Mouse (Mus musculus) thymus, adult 2 months (tissue): ENCODE results near the gene Scg5. TPM values are rescaled to one million over a fixed set of nuclear protein-coding genes. Genes with fewer than 3 reads are reported as not detected.
A peak's percentile ranks its signal among the peaks of the same experiment; 100 is the strongest.

Experiments used
- DNase-seq: peaks from one replicate; pipeline ENCODE4 v3.0.0; 2021
- H3K27ac ChIP-seq: fragments of 200-500 bp; 2 replicates; pipeline ENCODE4 v1.5.1; 2012; ENCODE audit warnings: low read length, control low read depth; ENCODE audit not compliant: control insufficient read depth, insufficient read depth
- H3K27me3 ChIP-seq: fragments of 200-500 bp; 2 replicates; pipeline ENCODE4 v1.6.1; 2012; ENCODE audit warnings: mild to moderate bottlenecking, low read length, moderate library complexity, mixed read lengths; ENCODE audit not compliant: control insufficient read depth, insufficient read depth
- H3K36me3 ChIP-seq: fragments of 200-500 bp; 2 replicates; pipeline ENCODE4 v1.6.1; 2012; ENCODE audit warnings: mild to moderate bottlenecking, low read length, moderate library complexity; ENCODE audit not compliant: control insufficient read depth, insufficient read depth
- H3K4me1 ChIP-seq: fragments of 200-500 bp; replicated peaks from 2 replicates; pipeline ENCODE4 v1.6.1; 2012; ENCODE audit warnings: low read length; ENCODE audit not compliant: control insufficient read depth, insufficient read depth
- H3K4me3 ChIP-seq: fragments of 200-500 bp; 2 replicates; pipeline ENCODE4 v1.5.1; 2012; ENCODE audit warnings: mild to moderate bottlenecking, low read length, control low read depth, moderate library complexity; ENCODE audit not compliant: control insufficient read depth, insufficient read depth
- CTCF ChIP-seq: fragments of 200-500 bp; IDR thresholded peaks from 2 replicates; pipeline ENCODE4 v1.5.1; 2012; ENCODE audit warnings: mild to moderate bottlenecking, control low read depth, low read length, moderate library complexity, borderline replicate concordance; ENCODE audit not compliant: control insufficient read depth, poor library complexity, insufficient read depth; ENCODE audit errors: extremely low read depth
- POLR2A ChIP-seq: fragments of 200-500 bp; IDR thresholded peaks from 2 replicates; pipeline ENCODE4 v1.6.1; 2012; ENCODE audit warnings: mild to moderate bottlenecking, low read length, control low read depth, moderate library complexity; ENCODE audit not compliant: control insufficient read depth, poor library complexity, insufficient read depth; ENCODE audit errors: extremely low read depth
- WGBS: fragments of 180-500 bp; shearing (Covaris S2); methylation state at CpG from one replicate; pipeline ENCODE4 v1.1.7; 2018; 5-methylcytosine and 5-hydroxymethylcytosine counted together
- polyA plus RNA-seq: library from polyadenylated mRNA; depleted of rRNA; stranded (reverse); fragments of >200 nt; gene quantifications from 2 replicates; pipeline ENCODE4 v1.2.3, GENCODE M21; 2012

Gene Scg5
- polyA plus RNA-seq, 1 experiment, result 2.3 TPM

DNA sequence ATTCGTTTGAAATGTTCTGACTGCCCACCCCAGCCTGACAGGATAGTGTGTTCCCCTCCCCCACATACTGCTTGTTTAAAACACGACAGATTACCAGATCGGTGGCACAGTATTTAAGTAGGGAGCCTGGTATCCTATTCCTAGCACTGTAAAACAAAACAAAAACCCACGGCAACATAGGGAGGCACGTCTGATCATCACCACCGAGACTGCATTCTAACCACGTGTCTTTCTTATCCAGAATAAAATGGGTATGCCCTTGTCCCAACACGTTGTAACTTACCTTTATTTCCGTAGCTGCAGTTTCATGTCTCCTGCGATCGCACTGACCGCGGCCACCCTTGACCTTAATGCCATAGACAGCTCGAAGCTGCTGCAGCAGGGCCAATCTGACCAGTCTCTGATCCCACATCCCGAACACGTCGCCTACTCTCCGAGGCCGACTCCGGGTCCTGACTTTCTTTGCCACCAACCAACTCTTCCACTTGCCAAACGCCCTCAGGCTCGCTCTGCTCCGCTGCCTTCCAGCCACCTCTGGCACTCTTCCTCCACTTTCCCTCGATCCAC is 18.8 kb upstream of the Scg5 start:
- peak; percentile 24 for DNase-seq
- WGBS, result under 1% methylated on average over 24 of the region's 24 CpGs
- Histone ChIP-seq H3K27me3 (no peaks in the 10 kb centered on the region), H3K4me3 (peak overlapping the region; percentile 73), H3K27ac (peak overlapping the region; percentile 72; the same call in 1 of the 2 replicates), H3K36me3 (peaks cover 21% of the 10 kb centered on the region), H3K4me1 (peaks cover 6% of the 10 kb centered on the region)
- TF ChIP-seq POLR2A (no peak), CTCF (no peak)

- Histone ChIP-seq H3K27ac (no peak overlapping the region), H3K36me3 (peaks cover 38% of the 10 kb centered on the region), H3K4me1 (peaks cover 6% of the 10 kb centered on the region), H3K4me3 (no peak overlapping the region), H3K27me3 (no peaks in the 10 kb centered on the region)
- TF ChIP-seq POLR2A, result no peak
- TF ChIP-seq CTCF, result no peak
- 91% methylated on average over 4 of the region's 4 CpGs for WGBS
- DNase-seq, result no peak
Measured at GRCm38 (mm10) chr2:113845081-113845480, 16.2 kb upstream of the Scg5 start.

DNA sequence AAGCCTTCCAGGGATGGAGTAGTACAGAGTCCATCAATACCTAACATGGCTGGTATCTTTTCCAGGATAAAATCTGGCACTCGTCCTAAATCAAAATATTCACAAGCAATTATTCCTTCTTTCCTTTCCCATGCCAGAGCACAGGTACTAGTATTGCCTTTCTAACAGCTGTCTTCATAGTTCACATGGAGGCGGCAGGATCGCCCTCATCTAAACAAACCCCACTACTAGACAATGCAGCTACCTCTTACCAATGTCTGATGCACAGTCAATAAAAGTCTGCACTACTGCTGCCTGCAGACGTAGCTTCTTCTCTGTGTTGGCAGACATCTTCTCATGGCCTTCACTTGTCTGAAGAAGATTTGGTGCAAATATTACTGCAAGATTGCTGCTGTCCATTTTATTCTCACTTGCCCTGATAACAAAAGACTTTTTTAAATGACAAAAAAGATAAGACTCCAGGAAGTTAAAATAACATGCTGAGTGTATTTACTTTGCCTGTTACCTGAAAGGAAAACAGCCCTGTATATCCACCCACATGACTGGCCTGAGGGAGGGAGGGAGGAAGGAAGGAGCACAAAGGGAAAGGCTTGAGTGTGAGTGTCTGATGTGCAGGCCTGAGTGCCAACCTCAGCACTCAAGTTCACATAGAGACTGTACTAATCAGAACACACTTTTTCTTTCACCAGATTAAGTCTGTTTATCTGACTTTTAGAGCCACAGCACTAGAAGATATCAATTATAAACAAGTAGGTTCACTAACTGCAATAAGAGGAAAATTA is 12.9 kb upstream of the Scg5 start:
- Histone ChIP-seq H3K36me3 (peaks cover 59% of the 10 kb centered on the region), H3K27me3 (no peaks in the 10 kb centered on the region), H3K4me3 (no peak overlapping the region), H3K27ac (no peak overlapping the region), H3K4me1 (no peaks in the 10 kb centered on the region)
- 96% methylated on average over 4 of the region's 4 CpGs for WGBS
- TF ChIP-seq POLR2A, result no peak
- no peak for DNase-seq

DNA sequence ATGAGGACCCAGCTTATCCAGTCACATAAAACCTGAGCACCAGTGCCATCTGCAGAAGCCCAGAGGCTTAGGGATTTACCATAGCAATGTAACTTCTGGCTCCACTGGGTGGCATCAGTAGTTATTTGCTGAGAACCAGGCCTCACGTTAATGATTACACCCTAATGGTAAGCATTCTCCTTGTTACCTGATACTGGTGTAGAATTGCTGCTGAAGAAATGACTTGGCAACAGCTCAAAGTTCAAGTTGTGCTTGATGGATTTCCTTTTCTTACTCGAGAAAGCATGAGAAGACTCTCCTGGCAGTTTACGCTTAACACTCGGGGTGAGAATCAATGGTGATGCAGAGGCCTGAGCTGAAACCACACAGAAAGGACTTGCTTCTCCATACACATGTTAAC is 10.6 kb upstream of the Scg5 start:
- no peak for DNase-seq
- peaks cover 76% of the 10 kb centered on the region for H3K36me3 ChIP-seq

GRCm38 (mm10) chr2:113835219-113835618 is 6.3 kb upstream of the Scg5 start:
- H3K4me3 ChIP-seq, result no peak overlapping the region
- no peak for DNase-seq
- H3K4me1 ChIP-seq, result no peaks in the 10 kb centered on the region
- no peak overlapping the region; the same call in 1 of the 2 replicates for H3K27ac ChIP-seq
- 90% methylated on average over 3 of the region's 3 CpGs for WGBS
- peaks cover 68% of the 10 kb centered on the region for H3K36me3 ChIP-seq
- H3K27me3 ChIP-seq, result no peaks in the 10 kb centered on the region
- TF ChIP-seq CTCF (no peak), POLR2A (no peak)

More for the DNA sequence above, 10.6 kb upstream of the Scg5 start:
- Histone ChIP-seq H3K27me3 (no peaks in the 10 kb centered on the region), H3K4me1 (no peaks in the 10 kb centered on the region), H3K27ac (no peak overlapping the region), H3K4me3 (no peak overlapping the region)
- 90% methylated on average over 4 of the region's 4 CpGs for WGBS
- TF ChIP-seq CTCF (no peak), POLR2A (no peak)

DNA sequence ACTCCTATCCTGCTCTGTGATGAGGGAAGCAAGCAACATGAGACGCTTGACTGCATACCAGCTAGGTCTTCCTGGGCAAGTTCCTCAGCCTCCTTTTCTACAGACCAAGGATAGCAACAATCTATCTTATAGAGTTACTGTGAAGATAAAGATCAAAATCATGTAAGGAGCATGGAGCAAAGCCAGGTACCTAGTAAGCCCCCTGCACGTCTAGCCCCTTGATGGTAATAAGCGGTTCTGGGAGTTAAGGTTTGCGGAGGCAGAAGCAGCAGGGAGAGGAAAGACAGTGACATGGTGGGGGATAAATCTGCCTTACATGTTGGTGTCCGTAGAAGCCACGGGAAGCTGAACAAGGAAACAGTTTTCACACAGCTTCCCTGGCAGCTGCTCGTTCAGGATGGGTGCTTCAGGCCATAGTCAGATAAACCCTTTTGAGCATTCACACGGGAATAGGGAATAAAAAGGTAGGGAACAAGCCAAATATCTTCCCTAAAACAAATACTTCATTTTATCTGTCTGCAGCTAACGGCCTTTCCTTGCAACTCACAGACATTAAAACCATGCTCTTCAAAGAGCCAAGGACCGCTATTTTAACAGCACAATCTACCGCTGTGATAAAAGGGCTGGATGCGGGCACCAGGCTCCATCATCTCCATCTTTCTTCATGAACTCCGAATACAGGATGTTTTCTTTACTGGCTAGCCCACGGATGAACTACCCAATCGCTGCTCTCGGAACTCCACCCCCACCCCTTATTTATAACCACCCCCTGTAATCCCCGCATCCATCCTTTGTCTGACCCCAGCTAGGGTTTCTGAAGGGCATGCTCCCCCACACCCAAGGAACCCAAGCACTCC is 607 bp downstream of the Scg5 start:
- peaks cover 9% of the 10 kb centered on the region for H3K4me1 ChIP-seq
- no peak overlapping the region for H3K4me3 ChIP-seq
- no peak overlapping the region for H3K27ac ChIP-seq
- H3K36me3 ChIP-seq, result peaks cover 14% of the 10 kb centered on the region
- DNase-seq, result no peak
- no peaks in the 10 kb centered on the region for H3K27me3 ChIP-seq
- WGBS, result 78% methylated on average over 17 of the region's 17 CpGs
- TF ChIP-seq CTCF (no peak), POLR2A (no peak)
